Mouse (Mus musculus) hindbrain, embryonic 10.5 days (tissue): Measurements from ENCODE around the gene Gm8369. TPM values are rescaled to one million over a fixed set of nuclear protein-coding genes. Genes with fewer than 3 reads are reported as not detected.
"Not testable (repeated sequence)": the region's sequence is repeated elsewhere in the genome, so short reads cannot be mapped to it uniquely, and the experiment has no call there.

ENCODE experiments used
- DNase-seq: peaks from one replicate; pipeline ENCODE4 v3.0.0-alpha.2; 2017; ENCODE audit warnings: low spot score
- H3K27ac ChIP-seq: fragments of 300-500 bp; sonication (generic); 2 replicates; pipeline ENCODE4 v1.5.1; 2016; ENCODE audit warnings: mild to moderate bottlenecking, moderate library complexity
- H3K27me3 ChIP-seq: fragments of 300-500 bp; sonication (generic); 2 replicates; pipeline ENCODE4 v1.6.1; 2016; ENCODE audit warnings: mild to moderate bottlenecking; ENCODE audit not compliant: poor library complexity, insufficient read depth, severe bottlenecking
- H3K36me3 ChIP-seq: fragments of 300-500 bp; sonication (generic); 2 replicates; pipeline ENCODE4 v1.6.1; 2016; ENCODE audit warnings: mild to moderate bottlenecking, moderate library complexity
- H3K4me1 ChIP-seq: fragments of 300-500 bp; sonication (generic); replicated peaks from 2 replicates; pipeline ENCODE4 v1.6.1; 2016; ENCODE audit warnings: mild to moderate bottlenecking
- H3K4me3 ChIP-seq: fragments of 300-500 bp; sonication (generic); 2 replicates; pipeline ENCODE4 v1.5.1; 2016; ENCODE audit warnings: mild to moderate bottlenecking, moderate library complexity
- H3K9me3 ChIP-seq: fragments of 300-500 bp; sonication (generic); 2 replicates; pipeline ENCODE4 v1.6.1; 2016; ENCODE audit warnings: mild to moderate bottlenecking, moderate library complexity
- WGBS: fragments of 180-500 bp; shearing (Covaris S2); methylation state at CpG from one replicate; pipeline ENCODE4 v1.1.7; 2016; 5-methylcytosine and 5-hydroxymethylcytosine counted together
- polyA plus RNA-seq: library from polyadenylated mRNA; unstranded; fragments of >200 nt; fragmentation: Nextera tagmentation; extraction: Ambion mirVana; gene quantifications from 2 replicates; pipeline ENCODE4 v1.2.1, GENCODE M21; 2016

Gene Gm8369
- polyA plus RNA-seq, 1 experiment from 2014 or later, result not detected

GRCm38 (mm10) chr19:11486599-11486998 lies 861 bp downstream of the Gm8369 start:
- no peak for DNase-seq
- H3K4me1 ChIP-seq, result no peaks in the 10 kb centered on the region

GRCm38 (mm10) chr19:11491406-11492189 lies 5.9 kb downstream of the Gm8369 start:
- no peak overlapping the region for H3K4me3 ChIP-seq
- H3K9me3 ChIP-seq, result no peaks in the 10 kb centered on the region
- H3K27me3 ChIP-seq, result no peaks in the 10 kb centered on the region
- no peaks in the 10 kb centered on the region for H3K4me1 ChIP-seq
- no peak for DNase-seq
- WGBS, result 78% methylated on average over 4 of the region's 4 CpGs
- H3K27ac ChIP-seq, result no peak overlapping the region
- no peaks in the 10 kb centered on the region for H3K36me3 ChIP-seq

More at GRCm38 (mm10) chr19:11486599-11486998, 861 bp downstream of the Gm8369 start:
- no peaks in the 10 kb centered on the region for H3K36me3 ChIP-seq
- no peaks in the 10 kb centered on the region for H3K9me3 ChIP-seq
- no peaks in the 10 kb centered on the region for H3K27me3 ChIP-seq
- no peak overlapping the region for H3K4me3 ChIP-seq
- no peak overlapping the region for H3K27ac ChIP-seq
- 94% methylated on average over 1 of the region's 1 CpGs for WGBS

GRCm38 (mm10) chr19:11492671-11493070 lies 6.9 kb downstream of the Gm8369 start:
- WGBS, result 79% methylated on average over 1 of the region's 1 CpGs
- H3K4me1 ChIP-seq, result no peaks in the 10 kb centered on the region
- H3K27ac ChIP-seq, result no peak overlapping the region
- no peaks in the 10 kb centered on the region for H3K27me3 ChIP-seq
- DNase-seq, result no peak
- no peak overlapping the region for H3K4me3 ChIP-seq
- no peaks in the 10 kb centered on the region for H3K36me3 ChIP-seq
- no peaks in the 10 kb centered on the region for H3K9me3 ChIP-seq

GRCm38 (mm10) chr19:11494519-11494918 lies 8.8 kb downstream of the Gm8369 start:
- no peak overlapping the region for H3K27ac ChIP-seq
- no peaks in the 10 kb centered on the region for H3K9me3 ChIP-seq
- no peaks in the 10 kb centered on the region for H3K4me1 ChIP-seq
- no peak for DNase-seq
- H3K27me3 ChIP-seq, result no peaks in the 10 kb centered on the region
- 83% methylated on average over 3 of the region's 3 CpGs for WGBS
- no peaks in the 10 kb centered on the region for H3K36me3 ChIP-seq
- H3K4me3 ChIP-seq, result no peak overlapping the region

GRCm38 (mm10) chr19:11496361-11496760 lies 10.6 kb downstream of the Gm8369 start:
- no peak for DNase-seq
- no peaks in the 10 kb centered on the region for H3K9me3 ChIP-seq
- no peaks in the 10 kb centered on the region for H3K36me3 ChIP-seq
- no peaks in the 10 kb centered on the region for H3K27me3 ChIP-seq
- H3K4me3 ChIP-seq, result no peak overlapping the region
- 86% methylated on average over 6 of the region's 6 CpGs for WGBS
- H3K27ac ChIP-seq, result no peak overlapping the region
- no peaks in the 10 kb centered on the region for H3K4me1 ChIP-seq

- H3K9me3 ChIP-seq, H3K4me3 ChIP-seq, H3K36me3 ChIP-seq, H3K27ac ChIP-seq, H3K4me1 ChIP-seq, DNase-seq, H3K27me3 ChIP-seq: not testable (repeated sequence)
- WGBS, result 81% methylated on average over 1 of the region's 1 CpGs
Measured at GRCm38 (mm10) chr19:11497300-11497699, 11.6 kb downstream of the Gm8369 start.

GRCm38 (mm10) chr19:11500796-11501195 lies 15.1 kb downstream of the Gm8369 start:
- H3K4me3 ChIP-seq, result no peak overlapping the region
- no peaks in the 10 kb centered on the region for H3K36me3 ChIP-seq
- no peak overlapping the region for H3K27ac ChIP-seq
- no peaks in the 10 kb centered on the region for H3K4me1 ChIP-seq
- H3K27me3 ChIP-seq, result no peaks in the 10 kb centered on the region
- WGBS, result 89% methylated on average over 1 of the region's 1 CpGs
- DNase-seq, result no peak
- H3K9me3 ChIP-seq, result no peaks in the 10 kb centered on the region

GRCm38 (mm10) chr19:11501326-11501725 lies 15.6 kb downstream of the Gm8369 start:
- H3K9me3 ChIP-seq, result no peaks in the 10 kb centered on the region
- no peak overlapping the region for H3K27ac ChIP-seq
- no peaks in the 10 kb centered on the region for H3K4me1 ChIP-seq
- no peak overlapping the region for H3K4me3 ChIP-seq
- 86% methylated on average over 4 of the region's 4 CpGs for WGBS
- DNase-seq, result no peak
- H3K27me3 ChIP-seq, result no peaks in the 10 kb centered on the region
- H3K36me3 ChIP-seq, result no peaks in the 10 kb centered on the region

- no peak for DNase-seq
- H3K4me3 ChIP-seq, result no peak overlapping the region
- H3K4me1 ChIP-seq, result no peaks in the 10 kb centered on the region
- H3K27ac ChIP-seq, result no peak overlapping the region
- no peaks in the 10 kb centered on the region for H3K36me3 ChIP-seq
- H3K9me3 ChIP-seq, result no peaks in the 10 kb centered on the region
- no peaks in the 10 kb centered on the region for H3K27me3 ChIP-seq
- 93% methylated on average over 1 of the region's 1 CpGs for WGBS
Measured at GRCm38 (mm10) chr19:11504857-11505256, 19.1 kb downstream of the Gm8369 start.

GRCm38 (mm10) chr19:11513458-11513857 lies 27.7 kb downstream of the Gm8369 start:
- WGBS, result 74% methylated on average over 1 of the region's 1 CpGs
- Histone ChIP-seq H3K27ac (no peak overlapping the region), H3K9me3 (no peaks in the 10 kb centered on the region), H3K27me3 (no peaks in the 10 kb centered on the region), H3K4me3 (no peak overlapping the region), H3K36me3 (no peaks in the 10 kb centered on the region), H3K4me1 (no peaks in the 10 kb centered on the region)
- no peak for DNase-seq

- Histone ChIP-seq H3K4me1 (no peaks in the 10 kb centered on the region), H3K27ac (no peak within 1 kb of the TSS), H3K36me3 (no peaks in the 10 kb centered on the region), H3K4me3 (no peak within 1 kb of the TSS), H3K27me3 (no peaks in the 10 kb centered on the region), H3K9me3 (no peaks in the 10 kb centered on the region)
- DNase-seq, result no peak
Measured at GRCm38 (mm10) chr19:11516246-11516645, 30.5 kb downstream of the Gm8369 start, which contains the start of gene Ms4a6b. Gene Ms4a6b (plus strand): TSS chr19:11516512.

- no peaks in the 10 kb centered on the region for H3K9me3 ChIP-seq
- H3K4me1 ChIP-seq, result no peaks in the 10 kb centered on the region
- WGBS, result 80% methylated on average over 4 of the region's 4 CpGs
- H3K27me3 ChIP-seq, result no peaks in the 10 kb centered on the region
- H3K36me3 ChIP-seq, result no peaks in the 10 kb centered on the region
- DNase-seq, result no peak
- no peak overlapping the region for H3K27ac ChIP-seq
- H3K4me3 ChIP-seq, result no peak overlapping the region
Measured at GRCm38 (mm10) chr19:11516845-11517244, 31.1 kb downstream of the Gm8369 start.

- H3K4me3 ChIP-seq, H3K4me1 ChIP-seq, H3K27ac ChIP-seq, H3K27me3 ChIP-seq, H3K36me3 ChIP-seq, H3K9me3 ChIP-seq, DNase-seq: not testable (repeated sequence)
- 56% methylated on average over 1 of the region's 1 CpGs for WGBS
Measured at GRCm38 (mm10) chr19:11517373-11517772, 31.6 kb downstream of the Gm8369 start.

GRCm38 (mm10) chr19:11518356-11518755 lies 32.6 kb downstream of the Gm8369 start:
- not testable (repeated sequence) for H3K9me3 ChIP-seq, DNase-seq, H3K27ac ChIP-seq, H3K36me3 ChIP-seq, H3K4me3 ChIP-seq, H3K4me1 ChIP-seq, H3K27me3 ChIP-seq
- 81% methylated on average over 2 of the region's 2 CpGs for WGBS
